Mouse (Mus musculus): Measurements from ENCODE around the gene Lemd2.

DNA sequence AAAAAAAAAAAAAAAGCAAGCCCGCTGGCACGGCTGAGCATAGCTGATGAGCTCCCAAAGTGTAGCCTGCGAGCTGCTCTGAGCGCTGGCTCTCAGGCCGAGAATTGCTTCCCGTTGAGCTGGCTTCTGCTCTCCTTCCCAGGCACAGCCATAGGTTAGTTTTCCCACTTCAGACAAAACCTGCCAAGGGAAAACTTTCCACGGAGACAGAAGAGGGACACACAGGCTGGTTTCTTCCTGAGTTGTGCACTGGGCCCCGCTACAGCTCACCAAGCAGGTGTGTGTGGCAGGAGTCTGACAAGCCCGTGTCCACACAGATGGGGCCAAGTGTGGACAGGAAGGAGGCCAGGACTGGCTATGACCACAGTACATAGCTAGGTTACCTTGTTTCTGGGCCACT, 15.4 kb downstream of the Lemd2 start:
- TF ChIP-seq CTCF (IDR thresholded peaks at IDR 0.05; ENCODE audit: low read depth, low read length) (no peak), POLR2A (IDR thresholded peaks at IDR 0.05; ENCODE audit: insufficient read depth, low read length) (no peak), EP300 (IDR thresholded peaks at IDR 0.05; ENCODE audit: insufficient read depth, low read depth, low read length) (no peak)

Measured in ES-Bruce4 (cell line).